ENCODE assay signal across 24 mouse cellular contexts in the genomic region with DNA sequence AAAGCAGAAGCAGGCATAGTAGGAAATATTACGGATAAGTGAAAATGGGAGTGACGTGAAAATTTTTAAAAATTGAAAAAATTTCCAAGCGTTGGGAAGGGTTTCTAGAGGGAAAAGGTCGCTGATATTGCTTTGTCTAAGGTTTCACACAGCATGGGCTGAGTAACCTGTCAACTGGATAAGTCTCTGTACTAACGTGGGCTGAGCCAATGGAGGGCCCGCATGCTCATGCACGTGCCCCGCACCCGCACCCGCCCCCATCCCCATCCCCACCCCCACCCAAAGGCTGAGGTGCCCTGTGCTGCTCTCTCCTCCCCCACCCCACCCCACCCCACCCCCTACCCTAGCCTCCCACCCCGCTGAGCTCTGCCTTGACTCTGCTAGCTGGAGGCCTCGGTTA. TPM values are rescaled to one million over a fixed set of nuclear protein-coding genes. Genes with fewer than 3 reads are reported as not detected.
DNase-seq lines count a peak whose midpoint lies in the region; ATAC-seq and TF ChIP-seq lines count a peak whose summit lies in the region.
"Had no signal": no experiment of that assay in that cellular context is flagged by ENCODE, and none has a peak within 500 bp of the region (broad histone marks: within the 10 kb centered on the region; RNA-seq: fewer than 3 reads in every experiment).

No protein-coding gene starts in this region.

- H3K27me3 ChIP-seq in embryonic facial prominence, embryonic 11.5 days (ENCODE audit: control insufficient read depth, insufficient read depth, low read length), result no peaks in the 10 kb centered on the region
- no peaks in the 10 kb centered on the region for H3K27me3 ChIP-seq in embryonic facial prominence, embryonic 10.5 days (replicated peaks; ENCODE audit: low read depth, poor library complexity, severe bottlenecking)
- no peaks in the 10 kb centered on the region for H3K27me3 ChIP-seq in liver, embryonic 11.5 days (replicated peaks; ENCODE audit: control insufficient read depth, insufficient read depth, low read length)
- H3K27me3 ChIP-seq in liver, postnatal 0 days (ENCODE audit: insufficient read depth, low read length), result no peaks in the 10 kb centered on the region
- H3K27me3 ChIP-seq in lung, embryonic 15.5 days, result no peaks in the 10 kb centered on the region
- H3K27me3 ChIP-seq in lung, postnatal 0 days (replicated peaks; ENCODE audit: insufficient read depth, low read length), result no peaks in the 10 kb centered on the region
- H3K27me3 ChIP-seq: CH12.LX; embryonic facial prominence, embryonic 12.5 days; forebrain, embryonic 13.5 days; forebrain, embryonic 15.5 days; Patski had no signal

- H3K9ac ChIP-seq in embryonic facial prominence, embryonic 11.5 days (replicated peaks; ENCODE audit: low read length), result no peak overlapping the region
- H3K9ac ChIP-seq in liver, embryonic 11.5 days (ENCODE audit: low read depth, low read length), result no peak overlapping the region
- H3K9ac ChIP-seq in liver, postnatal 0 days (replicated peaks), result no peak overlapping the region
- no peak overlapping the region for H3K9ac ChIP-seq in lung, embryonic 15.5 days
- H3K9ac ChIP-seq in lung, postnatal 0 days (replicated peaks; ENCODE audit: low read depth), result no peak overlapping the region
- H3K9ac ChIP-seq: embryonic facial prominence, embryonic 12.5 days; forebrain, embryonic 13.5 days; forebrain, embryonic 15.5 days; forebrain, postnatal 0 days had no signal

- no peak overlapping the region for H3K4me2 ChIP-seq in embryonic facial prominence, embryonic 11.5 days (ENCODE audit: low read depth, low read length)
- H3K4me2 ChIP-seq in liver, embryonic 11.5 days, result no peak overlapping the region
- H3K4me2 ChIP-seq in liver, postnatal 0 days (ENCODE audit: low read depth, low read length), result no peak overlapping the region
- no peak overlapping the region for H3K4me2 ChIP-seq in lung, embryonic 15.5 days
- no peak overlapping the region for H3K4me2 ChIP-seq in lung, postnatal 0 days (replicated peaks; ENCODE audit: low read depth, low read length)
- H3K4me2 ChIP-seq: embryonic facial prominence, embryonic 12.5 days; forebrain, embryonic 13.5 days; forebrain, embryonic 15.5 days had no signal

- WGBS in embryonic facial prominence, embryonic 11.5 days, result 69% methylated on average over 12 of the region's 12 CpGs
- WGBS in embryonic facial prominence, embryonic 10.5 days, result 78% methylated on average over 12 of the region's 12 CpGs
- WGBS in liver, embryonic 11.5 days, result 49% methylated on average over 12 of the region's 12 CpGs
- WGBS in liver, postnatal 0 days (ENCODE audit: insufficient replicate concordance), result 71% methylated on average over 11 of the region's 12 CpGs
- WGBS in lung, embryonic 15.5 days, result 72% methylated on average over 12 of the region's 12 CpGs
- WGBS in lung, postnatal 0 days, result 73% methylated on average over 12 of the region's 12 CpGs

- H3K36me3 ChIP-seq in embryonic facial prominence, embryonic 11.5 days (replicated peaks; ENCODE audit: control insufficient read depth, insufficient read depth, low read depth, low read length), result no peaks in the 10 kb centered on the region
- no peaks in the 10 kb centered on the region for H3K36me3 ChIP-seq in embryonic facial prominence, embryonic 10.5 days (replicated peaks)
- no peaks in the 10 kb centered on the region for H3K36me3 ChIP-seq in liver, embryonic 11.5 days (ENCODE audit: control insufficient read depth, insufficient read depth, low read length)
- no peaks in the 10 kb centered on the region for H3K36me3 ChIP-seq in liver, postnatal 0 days (replicated peaks; ENCODE audit: insufficient read depth, low read length)
- H3K36me3 ChIP-seq in lung, embryonic 15.5 days, result no peaks in the 10 kb centered on the region
- no peaks in the 10 kb centered on the region for H3K36me3 ChIP-seq in lung, postnatal 0 days (ENCODE audit: insufficient read depth, low read length)
- H3K36me3 ChIP-seq: embryonic facial prominence, embryonic 12.5 days; forebrain, embryonic 15.5 days; G1E had no signal

- no peaks in the 10 kb centered on the region for H3K4me1 ChIP-seq in embryonic facial prominence, embryonic 11.5 days (ENCODE audit: control insufficient read depth, insufficient read depth, low read length)
- H3K4me1 ChIP-seq in embryonic facial prominence, embryonic 10.5 days, result peaks cover 7% of the 10 kb centered on the region; the same call in 1 of the 2 replicates
- H3K4me1 ChIP-seq in liver, embryonic 11.5 days (replicated peaks; ENCODE audit: control insufficient read depth, insufficient read depth, low read length), result peaks cover 10% of the 10 kb centered on the region
- peaks cover 5% of the 10 kb centered on the region; the same call in 1 of the 2 replicates for H3K4me1 ChIP-seq in liver, postnatal 0 days (ENCODE audit: insufficient read depth)
- peaks cover 15% of the 10 kb centered on the region for H3K4me1 ChIP-seq in lung, embryonic 15.5 days
- peaks cover 4% of the 10 kb centered on the region; the same call in 1 of the 2 replicates for H3K4me1 ChIP-seq in lung, postnatal 0 days (ENCODE audit: insufficient read depth, low read depth, low read length)
- H3K4me1 ChIP-seq: embryonic facial prominence, embryonic 12.5 days; forebrain, embryonic 13.5 days; forebrain, embryonic 15.5 days had no signal

- no peak for TF ChIP-seq EP300 in liver, postnatal 0 days (IDR thresholded peaks at IDR 0.05; ENCODE audit: low read depth)
- no peak for TF ChIP-seq EP300 in lung, postnatal 0 days (IDR thresholded peaks at IDR 0.05)

- 0 out of 2 replicates have a peak, but pooled peaks have one; percentile 56 for ATAC-seq in embryonic facial prominence, embryonic 11.5 days (replicated peaks; ENCODE audit: insufficient number of reproducible peaks, low FRiP score, low TSS enrichment, low read depth)
- ATAC-seq in liver, embryonic 11.5 days (replicated peaks; ENCODE audit: low FRiP score), result 0 out of 2 replicates have a peak, but pooled peaks have one; percentile 51
- no peak for ATAC-seq in liver, postnatal 0 days
- peak; percentile 46; the same call in 1 of the 2 replicates for ATAC-seq in lung, embryonic 15.5 days (ENCODE audit: borderline replicate concordance, extremely low read depth, low FRiP score, low TSS enrichment)
- no peak for ATAC-seq in lung, postnatal 0 days
- ATAC-seq: activated CD4-positive, CD25-positive, alpha-beta regulatory T cell, adult 4 months; CD4-positive, CD25-positive, alpha-beta regulatory T cell, adult 4 months; forebrain, embryonic 13.5 days; forebrain, embryonic 15.5 days; forebrain, postnatal 0 days; Patski had no signal

- no peak for DNase-seq in embryonic facial prominence, embryonic 11.5 days (ENCODE audit: low spot score)
- DNase-seq in embryonic facial prominence, embryonic 10.5 days (ENCODE audit: low spot score), result no peak
- DNase-seq in heart, adult 11 months, result peak; percentile 19
- DNase-seq in heart, postnatal 14 days, result no peak
- no peak for DNase-seq in liver, embryonic 11.5 days (ENCODE audit: low spot score)
- DNase-seq in liver, postnatal 0 days, result no peak
- no peak for DNase-seq in lung, postnatal 0 days (ENCODE audit: low spot score)
- DNase-seq: adrenal gland, adult 8-10 months; B cell, adult 2 months; cerebellum, adult 11-12 months; cerebellum, adult 2 months; cerebellum, adult 9-10 months; cerebellum, postnatal 10 days; cerebellum, postnatal 25 days; forebrain, postnatal 0 days had no signal

- H3K27ac ChIP-seq in embryonic facial prominence, embryonic 11.5 days (replicated peaks; ENCODE audit: low read depth, low read length), result no peak overlapping the region
- no peak overlapping the region for H3K27ac ChIP-seq in embryonic facial prominence, embryonic 10.5 days (replicated peaks)
- no peak overlapping the region for H3K27ac ChIP-seq in liver, embryonic 11.5 days (ENCODE audit: low read depth, low read length)
- H3K27ac ChIP-seq in liver, postnatal 0 days (ENCODE audit: low read depth), result no peak overlapping the region
- no peak overlapping the region for H3K27ac ChIP-seq in lung, embryonic 15.5 days
- no peak overlapping the region for H3K27ac ChIP-seq in lung, postnatal 0 days (ENCODE audit: low read length)
- H3K27ac ChIP-seq: embryonic facial prominence, embryonic 12.5 days; forebrain, embryonic 13.5 days; forebrain, embryonic 15.5 days had no signal

- intact Hi-C loops in heart, postnatal 14 days (cut with DNase I), result no loop called here

- H3K4me3 ChIP-seq in embryonic facial prominence, embryonic 11.5 days (ENCODE audit: low read depth, low read length), result no peak overlapping the region
- no peak overlapping the region for H3K4me3 ChIP-seq in embryonic facial prominence, embryonic 10.5 days
- no peak overlapping the region for H3K4me3 ChIP-seq in liver, embryonic 11.5 days (ENCODE audit: low read depth, low read length)
- no peak overlapping the region for H3K4me3 ChIP-seq in liver, postnatal 0 days (ENCODE audit: low read depth, low read length)
- H3K4me3 ChIP-seq in lung, embryonic 15.5 days, result no peak overlapping the region
- no peak overlapping the region for H3K4me3 ChIP-seq in lung, postnatal 0 days (ENCODE audit: low read depth, low read length)
- H3K4me3 ChIP-seq: embryonic facial prominence, embryonic 12.5 days; forebrain, embryonic 13.5 days; forebrain, embryonic 15.5 days had no signal

- no peak for TF ChIP-seq CTCF in liver, postnatal 0 days (IDR thresholded peaks at IDR 0.05; ENCODE audit: low read depth)
- no peak for TF ChIP-seq CTCF in lung, postnatal 0 days (IDR thresholded peaks at IDR 0.05)

- no peaks in the 10 kb centered on the region for H3K9me3 ChIP-seq in embryonic facial prominence, embryonic 11.5 days (replicated peaks; ENCODE audit: control insufficient read depth, low read length)
- H3K9me3 ChIP-seq in embryonic facial prominence, embryonic 10.5 days, result no peaks in the 10 kb centered on the region
- H3K9me3 ChIP-seq in liver, embryonic 11.5 days (ENCODE audit: control insufficient read depth, low read length), result no peaks in the 10 kb centered on the region
- H3K9me3 ChIP-seq in liver, postnatal 0 days (ENCODE audit: low read length), result no peaks in the 10 kb centered on the region
- no peaks in the 10 kb centered on the region for H3K9me3 ChIP-seq in lung, embryonic 15.5 days
- no peaks in the 10 kb centered on the region for H3K9me3 ChIP-seq in lung, postnatal 0 days (ENCODE audit: low read length)
- H3K9me3 ChIP-seq: embryonic facial prominence, embryonic 12.5 days; forebrain, embryonic 13.5 days; forebrain, embryonic 15.5 days had no signal

RNA-seq across cellular contexts. Expression of a gene that starts 42.4 kb away (rescaled TPM):
- polyA plus RNA-seq in embryonic facial prominence, embryonic 11.5 days (2014; fragmentation: Nextera tagmentation; extraction: Ambion mirVana), result 23.4 and 29.4 TPM in 2 replicates
- polyA plus RNA-seq in embryonic facial prominence, embryonic 10.5 days (2016; fragmentation: Nextera tagmentation; extraction: Ambion mirVana), result 60.0 and 65.1 TPM in 2 replicates
- total RNA-seq in heart, postnatal 14 days (2021), result 1 to 10 TPM; 3.9 to 4.7 TPM
- polyA plus RNA-seq in liver, embryonic 11.5 days (2014; fragmentation: Nextera tagmentation; extraction: Ambion mirVana), result 7.9 and 10.6 TPM in 2 replicates
- 5.0 and 7.5 TPM in 2 replicates for polyA plus RNA-seq in liver, postnatal 0 days (2015; fragmentation: Nextera tagmentation; extraction: Ambion mirVana)
- 20.9 and 23.7 TPM in 2 replicates for polyA plus RNA-seq in lung, embryonic 15.5 days (2015; fragmentation: Nextera tagmentation; extraction: Ambion mirVana)
- polyA plus RNA-seq in lung, postnatal 0 days (2015; fragmentation: Nextera tagmentation; extraction: Ambion mirVana), result 9.8 and 10.2 TPM in 2 replicates
- polyA plus RNA-seq: G1E had no signal

Comparison
In these comparisons a context has a peak if more than half of its experiments do, and no peak if none do; other contexts are left out.
1. ATAC-seq: peak in embryonic facial prominence, embryonic 11.5 days (single experiment), liver, embryonic 11.5 days (single experiment) and lung, embryonic 15.5 days (single experiment); none in liver, postnatal 0 days (single experiment) and lung, postnatal 0 days (single experiment).